Mouse (Mus musculus) brain, embryonic 14.5 days (tissue): Measurements from ENCODE around the gene Slc30a7. TPM values are rescaled to one million over a fixed set of nuclear protein-coding genes. Genes with fewer than 3 reads are reported as not detected.
"Not testable (repeated sequence)": the region's sequence is repeated elsewhere in the genome, so short reads cannot be mapped to it uniquely, and the experiment has no call there.

ENCODE experiments used
- DNase-seq: peaks from one replicate; pipeline ENCODE4 v3.0.0-alpha.2; 2011; ENCODE audit warnings: low read depth
- CTCF ChIP-seq: fragments of 200-500 bp; IDR thresholded peaks from 2 replicates; pipeline ENCODE4 v1.5.1; 2012; ENCODE audit warnings: inconsistent platforms, mild to moderate bottlenecking, moderate library complexity, borderline replicate concordance; ENCODE audit not compliant: insufficient read depth, insufficient read length; ENCODE audit errors: extremely low read depth
- POLR2A ChIP-seq: fragments of 200-500 bp; IDR thresholded peaks from 2 replicates; pipeline ENCODE4 v1.6.1; 2012; ENCODE audit warnings: mild to moderate bottlenecking, inconsistent platforms, borderline replicate concordance; ENCODE audit not compliant: poor library complexity, insufficient read depth, insufficient read length, severe bottlenecking; ENCODE audit errors: extremely low read depth
- polyA plus RNA-seq: library from polyadenylated mRNA; depleted of rRNA; stranded (reverse); fragments of >200 nt; gene quantifications from 2 replicates; pipeline ENCODE4 v1.2.3, GENCODE M21; 2012; rRNA removed

Gene Slc30a7
- polyA plus RNA-seq, 1 experiment: 21.8 TPM

DNA sequence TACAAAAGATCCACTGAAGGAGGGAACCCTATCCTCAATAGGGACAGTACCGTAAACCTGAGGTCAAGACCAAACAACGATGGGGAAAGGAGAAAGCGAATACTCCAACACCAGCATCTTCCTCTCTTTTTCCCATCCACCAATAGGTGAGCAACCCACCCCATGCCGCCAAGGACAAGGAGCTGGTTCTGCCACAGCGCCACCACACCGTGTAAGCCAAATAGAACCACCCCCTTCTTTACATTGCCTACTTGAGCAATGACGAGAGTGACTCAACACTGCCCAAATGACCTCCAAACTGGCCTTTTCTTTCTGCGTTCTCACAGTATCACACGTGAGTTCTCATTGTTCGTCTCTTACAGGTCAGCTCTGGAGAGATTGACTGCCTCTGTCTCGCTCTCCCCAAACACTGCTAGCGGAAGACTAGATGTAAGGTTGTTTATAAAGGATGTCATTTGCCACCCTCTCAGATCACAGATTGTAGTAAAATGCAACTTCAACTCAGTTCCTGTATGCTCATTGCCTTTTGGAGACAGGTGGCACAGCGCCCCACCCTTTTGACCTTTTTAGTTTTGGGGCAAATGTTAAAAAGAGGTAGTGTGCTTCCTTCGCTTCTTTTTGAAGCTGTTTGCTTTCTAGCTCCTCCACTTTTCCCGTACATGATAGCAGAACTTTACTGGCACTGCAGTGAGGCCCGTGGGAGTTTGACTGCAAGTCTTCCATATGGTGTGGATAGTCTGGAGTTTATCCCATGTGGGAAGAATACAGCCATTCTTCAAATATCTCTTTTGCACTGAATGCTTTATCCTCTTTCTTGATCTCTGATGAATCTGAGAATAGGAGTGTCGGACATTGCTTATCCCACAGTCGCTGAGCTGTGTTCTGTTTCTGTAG, 73.7 kb downstream of the Slc30a7 start:
- DNase-seq: no peak
- TF ChIP-seq POLR2A (no peak), CTCF (no peak)

DNA sequence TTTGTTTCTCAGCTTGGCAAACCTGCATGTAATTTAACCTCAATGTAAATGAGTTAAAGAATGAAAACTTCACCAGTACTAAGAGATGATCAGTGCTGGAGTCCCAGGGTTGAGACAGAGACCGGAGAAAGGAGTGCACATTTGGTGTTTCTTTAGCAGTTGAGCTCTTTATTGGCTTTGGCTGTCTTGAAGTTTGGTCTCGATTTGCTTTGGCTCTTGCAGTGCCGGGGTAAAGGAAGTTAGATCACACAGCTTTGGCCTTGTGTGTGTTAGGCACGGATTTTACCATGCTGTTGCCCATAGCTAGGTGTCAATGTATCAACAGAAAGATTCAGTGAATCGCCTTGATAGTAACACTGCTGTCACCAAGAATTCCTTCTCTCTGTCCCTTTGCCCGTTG, 75.5 kb downstream of the Slc30a7 start:
- no peak for TF ChIP-seq POLR2A

DNA sequence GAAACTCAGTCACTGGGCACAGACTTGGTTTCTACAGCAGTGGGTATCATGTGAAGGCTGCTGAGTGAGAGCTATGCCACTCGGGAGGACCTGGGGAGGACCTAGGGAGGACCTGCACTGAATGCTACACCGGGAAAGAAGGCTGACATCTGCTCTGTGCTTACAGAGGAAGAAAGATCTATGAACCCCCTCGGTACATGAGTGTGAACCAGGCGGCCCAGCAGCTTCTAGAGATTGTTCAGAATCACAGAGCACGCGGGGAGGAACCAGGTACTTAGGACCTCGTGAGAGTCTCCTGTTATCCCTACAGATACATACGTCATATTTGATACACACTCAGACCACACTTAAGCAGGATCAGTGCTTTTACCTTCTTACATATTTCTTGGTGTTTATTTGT, 80.7 kb downstream of the Slc30a7 start:
- no peak for DNase-seq
- no peak for TF ChIP-seq POLR2A
- no peak for TF ChIP-seq CTCF

More for the DNA sequence above, 75.5 kb downstream of the Slc30a7 start:
- DNase-seq: no peak

DNA sequence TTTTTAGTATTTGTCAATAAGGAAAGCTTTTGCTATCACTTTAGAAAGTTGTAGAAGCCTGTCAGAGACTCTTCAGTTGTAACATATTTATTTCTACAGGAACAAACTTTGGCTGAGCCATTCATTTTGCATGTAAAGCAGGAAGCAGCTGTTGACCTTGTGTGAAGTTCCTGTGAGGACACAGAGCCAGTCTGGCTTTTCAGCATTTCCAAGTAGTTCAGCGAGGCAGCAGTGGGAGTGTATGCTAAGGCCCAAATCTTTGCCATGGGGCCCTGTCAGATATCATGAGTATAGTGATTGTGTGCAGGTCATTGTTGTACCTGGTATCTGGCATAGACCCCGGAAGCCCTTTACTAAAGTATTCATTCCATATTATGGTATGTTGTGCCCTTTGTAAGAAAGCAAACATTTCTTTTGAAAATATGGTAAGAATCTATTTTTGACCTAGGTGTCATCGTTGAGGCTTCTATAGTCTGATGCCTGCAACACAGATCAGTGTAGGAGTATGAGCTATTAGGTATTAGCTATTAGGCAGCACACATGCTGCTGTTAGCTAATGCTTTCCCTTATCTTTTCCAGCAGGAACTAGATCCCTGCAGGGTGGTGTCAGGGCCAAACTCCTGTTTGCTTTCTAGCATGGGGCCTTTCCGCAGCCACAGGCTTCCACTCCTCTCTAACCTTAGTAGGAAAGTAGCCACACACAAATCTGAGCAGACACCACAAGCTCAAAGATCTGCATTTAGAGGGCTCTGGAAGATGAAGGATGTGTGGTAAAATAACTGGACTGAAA, 82.6 kb downstream of the Slc30a7 start:
- TF ChIP-seq CTCF (no peak), POLR2A (no peak)
- DNase-seq: no peak

DNA sequence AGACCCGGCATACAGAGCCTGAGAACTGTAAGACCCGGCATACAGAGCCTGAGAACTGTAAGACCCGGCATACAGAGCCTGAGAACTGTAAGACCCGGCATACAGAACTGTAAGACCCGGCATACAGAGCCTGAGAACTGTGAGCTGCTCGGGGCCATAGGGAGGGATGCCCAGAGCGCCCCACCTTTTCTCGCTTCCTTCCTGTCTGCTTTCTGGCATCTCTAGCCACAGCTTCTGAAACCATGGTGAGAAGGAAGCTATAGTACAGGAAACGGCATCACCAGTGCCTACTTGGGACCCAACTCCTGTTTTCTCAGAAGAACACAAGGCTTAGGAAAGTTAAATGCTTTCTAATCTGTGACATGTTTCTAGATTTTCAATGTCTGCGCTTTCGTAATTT, 99.8 kb downstream of the Slc30a7 start:
- not testable (repeated sequence) for DNase-seq

DNA sequence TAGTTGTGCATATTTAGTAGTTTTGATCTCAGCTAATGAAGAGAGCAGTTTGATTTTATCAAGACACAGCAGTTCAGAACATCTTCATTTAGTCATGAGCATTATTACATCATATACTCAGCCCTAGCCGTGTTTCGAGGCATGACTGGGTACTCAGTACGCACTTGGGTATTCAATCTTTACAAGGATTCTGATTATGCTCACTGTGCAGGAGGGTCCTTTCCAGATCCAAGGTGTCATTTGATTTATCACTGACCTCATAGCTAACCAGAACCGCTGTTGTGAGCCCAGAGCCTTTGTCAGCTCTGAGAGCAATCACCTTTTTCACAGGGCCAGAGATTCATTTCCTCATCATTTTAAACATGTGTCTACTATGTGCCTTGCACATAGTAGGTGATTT, 101.6 kb downstream of the Slc30a7 start:
- no peak for DNase-seq

DNA sequence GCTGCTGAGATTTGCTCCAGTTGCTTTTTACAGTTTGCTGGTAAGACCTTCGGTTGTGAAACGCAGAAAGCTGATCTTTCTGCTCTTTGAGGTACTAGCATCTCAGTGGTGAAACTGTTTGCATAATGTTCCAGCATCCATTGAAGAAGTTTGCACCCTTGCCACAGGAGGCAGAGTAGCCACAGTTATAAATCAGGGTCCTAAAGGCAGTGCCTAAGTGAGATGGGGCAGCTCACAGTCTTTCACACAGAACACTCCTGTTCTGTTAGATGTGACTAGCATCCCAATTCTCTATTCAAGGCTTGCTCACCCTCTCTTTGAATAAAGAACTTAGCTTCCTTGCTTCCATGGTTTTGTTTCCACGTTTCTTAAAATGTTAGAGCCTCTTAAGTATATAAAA, 102.1 kb downstream of the Slc30a7 start:
- TF ChIP-seq POLR2A (no peak), CTCF (no peak)
- DNase-seq: peak; percentile 38

More for the DNA sequence above, 101.6 kb downstream of the Slc30a7 start:
- TF ChIP-seq POLR2A (no peak), CTCF (no peak)

DNA sequence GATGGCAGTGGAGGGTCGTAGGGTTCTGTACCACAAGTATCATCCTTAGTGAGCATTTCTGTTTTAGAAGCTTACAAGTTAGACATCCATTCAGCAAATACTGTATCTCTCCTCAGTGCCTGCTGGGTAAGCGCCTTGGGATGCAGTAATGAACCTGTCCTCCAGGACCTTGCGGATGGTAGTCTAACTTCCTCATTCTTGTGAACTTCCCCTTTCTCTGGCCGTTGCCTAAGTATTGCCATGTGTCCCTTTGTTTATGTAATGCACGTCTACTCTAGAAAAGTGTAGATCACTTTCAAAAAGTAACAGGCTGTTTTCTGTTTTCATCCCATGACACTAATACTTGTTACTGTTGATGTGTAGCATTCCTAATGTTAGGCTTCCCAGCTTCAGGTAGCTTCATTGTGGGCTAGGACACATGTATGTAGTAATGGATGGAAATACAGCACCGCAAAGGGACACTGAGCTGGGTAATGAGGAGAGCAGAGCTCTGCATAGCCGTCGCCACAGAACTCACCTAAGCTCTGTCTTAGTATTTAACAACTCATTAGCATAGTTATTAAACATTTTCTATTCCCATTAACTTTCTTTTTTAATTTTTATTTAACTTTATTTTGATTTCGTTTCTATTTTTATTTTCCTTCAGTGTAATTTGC, 104.8 kb downstream of the Slc30a7 start:
- no peak for DNase-seq
- TF ChIP-seq POLR2A (no peak), CTCF (no peak)

DNA sequence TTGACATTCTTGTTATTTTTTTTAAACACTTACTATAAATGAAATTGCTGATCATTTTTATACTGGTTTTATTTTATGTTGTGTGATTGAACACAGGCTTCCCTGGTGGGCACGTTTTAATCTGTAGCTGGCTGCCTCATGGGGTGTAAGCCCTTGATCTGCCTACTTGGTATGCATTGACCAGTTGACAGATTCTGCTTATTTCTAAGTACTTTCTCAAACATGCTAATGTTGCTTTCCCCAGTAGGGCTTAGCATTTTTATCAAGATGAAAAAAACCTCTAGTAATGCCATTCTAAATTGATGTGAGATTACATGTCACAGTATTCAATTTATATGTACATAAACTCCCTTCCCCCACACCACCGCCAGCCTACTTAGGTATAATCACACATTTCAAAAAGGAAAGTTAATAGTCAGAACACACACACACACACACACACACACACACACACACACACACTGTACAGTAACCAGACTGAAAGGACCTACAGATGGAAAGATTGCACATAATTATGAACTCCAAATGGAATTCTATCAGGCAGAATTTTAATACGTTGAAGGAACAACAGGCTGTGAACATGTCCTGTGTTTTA, 108.8 kb downstream of the Slc30a7 start:
- DNase-seq: peak; percentile 73

DNA sequence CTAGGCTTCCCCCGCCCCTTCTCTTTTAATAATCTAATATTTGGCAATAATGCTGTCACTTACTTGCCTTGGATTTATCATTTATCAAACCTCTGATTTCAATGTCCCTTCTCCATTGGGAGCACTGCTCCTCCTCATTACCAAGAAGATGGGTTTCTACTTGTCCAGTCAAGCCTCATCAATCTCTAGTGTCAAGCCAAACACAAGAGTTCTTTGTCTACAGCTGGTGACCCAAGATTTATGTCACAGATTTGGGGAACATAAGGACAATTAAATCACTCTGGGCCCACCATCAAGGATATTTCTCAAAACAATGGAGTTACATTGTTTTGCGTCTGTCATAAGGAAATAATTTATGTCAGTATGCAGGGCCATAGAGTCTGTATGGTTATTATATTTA, 114.0 kb downstream of the Slc30a7 start:
- TF ChIP-seq CTCF (no peak), POLR2A (no peak)
- DNase-seq: no peak

More for the DNA sequence above, 108.8 kb downstream of the Slc30a7 start:
- no peak for TF ChIP-seq POLR2A
- no peak for TF ChIP-seq CTCF

DNA sequence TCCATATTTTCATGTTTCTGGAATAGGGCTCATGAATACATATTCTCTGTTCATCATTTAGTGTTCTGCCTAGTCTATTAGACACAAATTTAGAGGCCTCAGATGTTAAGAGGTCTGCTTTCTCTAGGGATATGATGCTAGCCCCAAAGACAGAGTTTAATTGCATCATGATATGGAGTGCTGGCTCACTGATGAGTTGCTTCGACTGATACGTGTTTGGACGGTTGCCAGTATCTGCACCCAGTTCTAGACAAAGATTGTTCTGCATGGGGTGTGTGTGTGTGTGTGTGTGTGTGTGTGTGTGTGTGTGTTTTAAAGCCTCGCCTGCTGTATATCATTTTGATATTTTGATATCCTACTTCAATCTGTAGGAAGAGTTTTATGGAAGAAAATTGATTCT, 114.9 kb downstream of the Slc30a7 start:
- peak; percentile 26 for DNase-seq
- no peak for TF ChIP-seq CTCF
- TF ChIP-seq POLR2A: no peak

Other genes starting within 250 kb of the Slc30a7 start
- 11.7 and 12.7 TPM in 2 replicates for gene Dph5, start 119.6 kb downstream of the Slc30a7 start, polyA plus RNA-seq
- gene Extl2, start 56 bp upstream of the Slc30a7 start, polyA plus RNA-seq: 8.6 and 12.5 TPM in 2 replicates
- 18.5 and 22.8 TPM in 2 replicates for gene Vcam1, start 122.3 kb upstream of the Slc30a7 start, polyA plus RNA-seq
- 7.9 and 10.2 TPM in 2 replicates for gene Gpr88, start 246.1 kb upstream of the Slc30a7 start, polyA plus RNA-seq